Mouse (Mus musculus): ENCODE data around the gene Speer1.
"Not testable (repeated sequence)": the region's sequence is repeated elsewhere in the genome, so short reads cannot be mapped to it uniquely, and the experiment has no call there.

The Speer1 gene

GRCm38 (mm10) chr5:11341216-11341615 is at the start of gene Speer1:
Speer1 (plus strand) TSS chr5:11341516.
- DNase-seq = not testable (repeated sequence)

Measured in cerebellum, postnatal 14 days (tissue).